In the genomic region with DNA sequence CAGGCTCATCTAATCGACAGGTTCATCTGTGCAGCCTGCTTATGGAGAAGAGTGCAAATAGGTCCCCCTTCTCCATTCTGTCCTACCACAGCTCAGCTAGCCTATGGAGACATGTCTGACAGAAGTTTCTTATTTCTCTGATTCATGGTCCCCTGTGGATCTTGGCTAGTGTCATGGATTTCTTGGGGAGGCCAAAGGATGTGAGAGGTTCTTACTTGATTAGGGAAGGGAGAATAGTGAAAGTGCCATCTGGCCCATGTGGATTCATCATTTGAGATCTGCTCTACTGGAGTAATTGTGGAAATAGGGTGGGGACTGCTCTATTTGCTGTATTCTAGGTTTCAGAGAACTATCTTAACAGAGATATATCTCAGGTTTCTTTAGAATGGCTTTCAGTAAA, we compare ENCODE assay signal across 27 mouse cellular contexts.
"Had no signal": no experiment of that assay in that cellular context is flagged by ENCODE, and none has a peak within 500 bp of the region (broad histone marks: within the 10 kb centered on the region; RNA-seq: fewer than 3 reads in every experiment).

No protein-coding gene starts in this region.

- H3K9me3 ChIP-seq: heart, embryonic 12.5 days; hindbrain, embryonic 10.5 days; hindbrain, embryonic 12.5 days; intestine, embryonic 15.5 days; limb, embryonic 10.5 days; limb, embryonic 12.5 days; liver, embryonic 13.5 days; liver, embryonic 15.5 days had no signal

- H3K4me3 ChIP-seq: gastrocnemius, adult 2 months; heart, embryonic 12.5 days; hindbrain, embryonic 10.5 days; hindbrain, embryonic 12.5 days; intestine, embryonic 15.5 days; layer of hippocampus, adult 2 months; left cerebral cortex, adult 2 months; limb, embryonic 10.5 days; limb, embryonic 12.5 days; liver, embryonic 13.5 days; liver, embryonic 15.5 days had no signal

- ATAC-seq: hindbrain, embryonic 16.5 days; inflammation-experienced regulatory T-cells, adult 6 months; intestine, embryonic 15.5 days; intestine, postnatal 0 days had no signal

- DNase-seq: gastrocnemius, adult 2 months; gastrocnemius, postnatal 10 days; gastrocnemius, postnatal 25 days; heart, adult 18-20 months; heart, postnatal 10 days; heart, postnatal 4 days; kidney, adult 18-20 months; kidney, adult 8-10 months; kidney, postnatal 10 days; kidney, postnatal 25 days; kidney, postnatal 4 days; liver; liver, embryonic 13.5 days had no signal

- H3K4me2 ChIP-seq: heart, embryonic 12.5 days; hindbrain, embryonic 12.5 days; hindbrain, embryonic 14.5 days; intestine, embryonic 15.5 days; limb, embryonic 12.5 days; liver, embryonic 11.5 days; liver, embryonic 13.5 days; liver, embryonic 15.5 days had no signal

- H3K27me3 ChIP-seq: heart, embryonic 12.5 days; hindbrain, embryonic 12.5 days; intestine, embryonic 15.5 days; limb, embryonic 12.5 days; liver, embryonic 13.5 days; liver, embryonic 15.5 days had no signal

- H3K27ac ChIP-seq: gastrocnemius, adult 2 months; hindbrain, embryonic 10.5 days; hindbrain, embryonic 12.5 days; hindbrain, embryonic 14.5 days; intestine, embryonic 15.5 days; layer of hippocampus, adult 2 months; left cerebral cortex, adult 2 months; limb, embryonic 10.5 days; limb, embryonic 12.5 days; liver, embryonic 13.5 days; liver, embryonic 15.5 days had no signal

- H3K9ac ChIP-seq: heart, embryonic 12.5 days; hindbrain, embryonic 12.5 days; hindbrain, embryonic 14.5 days; intestine, embryonic 15.5 days; limb, embryonic 12.5 days; liver, embryonic 13.5 days; liver, embryonic 15.5 days had no signal

- H3K36me3 ChIP-seq: heart, embryonic 12.5 days; hindbrain, embryonic 10.5 days; hindbrain, embryonic 12.5 days; intestine, embryonic 15.5 days; limb, embryonic 10.5 days; limb, embryonic 12.5 days; liver, embryonic 15.5 days had no signal
